Mouse (Mus musculus): ENCODE data around the gene C530008M17Rik.

GRCm38 (mm10) chr5:76719954-76720353 is 63.6 kb downstream of the C530008M17Rik start:
- no peak for TF ChIP-seq CTCF (conservative IDR thresholded peaks at IDR 0.05 in 1 of 2, IDR thresholded peaks at IDR 0.05 in 1 of 2; ENCODE audit: low read depth in 2 of 2, low read length in 2 of 2)
- TF ChIP-seq POLR2A (IDR thresholded peaks at IDR 0.05; ENCODE audit: low read depth, low read length) = no peak
- no peak for TF ChIP-seq MAFK (IDR thresholded peaks at IDR 0.05; ENCODE audit: insufficient replicate concordance, low read length)
- no peak for TF ChIP-seq MEF2A (IDR thresholded peaks at IDR 0.05; ENCODE audit: borderline replicate concordance, low read depth, low read length)
- TF ChIP-seq NELFE (IDR thresholded peaks at IDR 0.05; ENCODE audit: low read depth, low read length) = no peak
- TF ChIP-seq ZC3H11A (IDR thresholded peaks at IDR 0.05; ENCODE audit: low read depth, low read length) = no peak
- TF ChIP-seq USF1 (IDR thresholded peaks at IDR 0.05; ENCODE audit: low read depth, low read length) = no peak
- no peak for TF ChIP-seq ZKSCAN1 (IDR thresholded peaks at IDR 0.05; ENCODE audit: borderline replicate concordance, low read depth, low read length)
- no peak for TF ChIP-seq CHD1 (IDR thresholded peaks at IDR 0.05; ENCODE audit: low read depth, low read length)
- no peak for TF ChIP-seq KAT2A (IDR thresholded peaks at IDR 0.05; ENCODE audit: insufficient replicate concordance, low read length)
- TF ChIP-seq UBTF (IDR thresholded peaks at IDR 0.05; ENCODE audit: low read depth, low read length) = no peak
- TF ChIP-seq MAX (IDR thresholded peaks at IDR 0.05; ENCODE audit: low read length) = no peak
- no peak for TF ChIP-seq TCF12 (IDR thresholded peaks at IDR 0.05; ENCODE audit: low read depth, low read length)
- no peak for TF ChIP-seq MXI1 (IDR thresholded peaks at IDR 0.05; ENCODE audit: low read depth, low read length)

Data from CH12.LX (cell line).